Mouse (Mus musculus) G1E (cell line): ENCODE data around the gene Myo18a.

Experiments
- CTCF ChIP-seq: IDR thresholded peaks from 2 replicates; pipeline ENCODE4 v1.5.1; 2012; ENCODE audit warnings: low read depth, low read length, inconsistent platforms, mixed read lengths
- GATA1 ChIP-seq: IDR thresholded peaks from 2 replicates; pipeline ENCODE4 v1.6.1; 2012; ENCODE audit warnings: borderline replicate concordance, low read length, inconsistent platforms, mixed read lengths
- GATA2 ChIP-seq: IDR thresholded peaks from 2 replicates; pipeline ENCODE4 v1.6.1; 2012; ENCODE audit warnings: low read depth, low read length, inconsistent platforms, borderline replicate concordance

DNA sequence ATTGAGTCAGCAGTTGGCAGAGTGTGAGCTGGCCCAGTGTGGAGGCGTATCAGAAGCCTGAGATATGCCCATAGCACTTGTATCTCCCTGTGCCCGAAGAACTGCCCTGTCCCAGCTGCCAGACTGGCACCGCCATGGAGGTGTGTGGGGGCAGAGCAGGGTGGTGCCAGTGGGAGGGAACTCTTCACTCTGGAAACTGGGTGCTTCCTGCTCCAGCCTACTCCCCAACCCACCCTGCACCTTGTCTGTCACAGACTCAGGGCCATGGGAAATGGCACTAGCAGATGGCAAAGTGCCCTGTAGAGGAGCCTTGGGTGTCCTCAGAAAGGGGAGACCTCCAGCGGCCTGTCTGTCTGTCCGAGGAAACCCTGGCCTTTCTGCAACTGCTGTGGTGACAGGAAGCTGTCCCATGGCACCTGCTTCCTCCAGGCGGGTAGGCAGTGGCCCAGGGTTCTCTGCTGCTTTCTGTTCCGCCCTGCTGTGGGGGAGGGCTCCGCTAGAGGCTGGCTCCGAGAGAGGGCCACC lies 39.4 kb downstream of the Myo18a start:
- TF ChIP-seq CTCF (no peak), GATA1 (no peak), GATA2 (no peak)
